8 mouse cellular contexts compared by ENCODE assay signal in the genomic region with DNA sequence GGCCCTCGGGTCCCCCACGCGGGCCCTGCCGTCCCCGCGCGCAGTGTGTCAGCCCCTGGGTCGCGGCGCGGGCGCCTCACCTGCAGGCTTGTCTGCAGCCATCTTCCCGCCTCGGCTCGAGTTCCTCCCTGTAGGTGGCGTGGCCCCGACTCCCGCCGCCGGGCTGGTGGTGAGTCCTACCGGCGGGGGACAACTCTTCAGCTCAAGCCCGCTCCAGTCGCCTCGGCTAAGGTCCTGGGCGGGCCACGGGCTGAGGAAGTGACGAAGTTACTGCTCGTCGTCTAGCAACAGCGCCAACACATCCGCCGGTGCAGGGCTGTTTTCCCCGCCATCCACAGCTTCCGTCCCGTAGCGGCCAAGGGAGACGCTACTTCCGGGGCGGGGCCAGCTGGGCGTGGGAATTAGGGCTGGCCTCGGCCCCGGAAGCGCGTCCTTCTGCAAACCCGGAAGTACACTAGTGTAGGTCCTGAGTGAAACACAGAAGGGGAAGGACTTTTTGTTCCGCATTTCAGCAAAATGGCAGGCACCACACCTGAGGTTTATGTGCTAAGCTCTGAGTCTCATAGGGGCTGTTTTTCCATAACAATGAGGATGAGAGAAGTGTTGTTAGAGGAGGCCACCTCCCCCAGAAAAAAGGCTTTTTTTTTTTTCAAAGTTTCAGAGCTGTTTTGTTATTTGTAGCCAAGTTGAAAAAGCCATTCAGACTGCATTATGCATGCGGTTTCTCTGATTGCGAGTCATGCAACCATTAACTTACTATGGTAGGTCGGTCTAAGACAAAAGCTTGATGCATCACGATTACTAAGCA. TPM values are rescaled to one million over a fixed set of nuclear protein-coding genes. Genes with fewer than 3 reads are reported as not detected.
DNase-seq lines count a peak whose midpoint lies in the region; ATAC-seq lines count a peak whose summit lies in the region.

TSS of gene Cnot10 (minus strand) at position 346 of the 808 bp plus-strand sequence.

- peak; percentile 97 for ATAC-seq in intestine, embryonic 14.5 days (replicated peaks; ENCODE audit: low FRiP score, low TSS enrichment, low read depth)

- no peaks in the 10 kb centered on the region for H3K9me3 ChIP-seq in intestine, embryonic 14.5 days (ENCODE audit: control insufficient read depth, low read length)

- peak within 1 kb of the TSS; percentile 79 for H3K9ac ChIP-seq in intestine, embryonic 14.5 days (ENCODE audit: low read length)

- H3K27me3 ChIP-seq in intestine, embryonic 14.5 days (replicated peaks; ENCODE audit: control insufficient read depth, insufficient read depth, low read length) = no peaks in the 10 kb centered on the region; the same call in 1 of the 2 replicates

- peak within 1 kb of the TSS; percentile 84 for H3K27ac ChIP-seq in intestine, embryonic 14.5 days (ENCODE audit: low read depth)

- peak; percentile 97 to 98 for DNase-seq in adrenal gland, adult 18-20 months (ENCODE audit: low spot score in 2 of 2)
- DNase-seq in embryo, embryonic 11 days = peak; percentile 99
- peak; percentile 98 for DNase-seq in gastrocnemius, postnatal 25 days
- DNase-seq in intestine, embryonic 14.5 days (ENCODE audit: low spot score) = peak; percentile 98
- peak; percentile 96 to 98 for DNase-seq in left cerebral cortex, postnatal 14 days (ENCODE audit: low spot score in 2 of 2)
- DNase-seq in mesoderm, embryonic 11.5 days (ENCODE audit: low read depth, low spot score) = peak; percentile 99
- DNase-seq in right cerebral cortex, postnatal 36 days (ENCODE audit: low spot score in 2 of 2) = peak; percentile 94 to 95
- DNase-seq in yolk sac, embryonic 10.5 days (ENCODE audit: low spot score) = peak; percentile 98

- H3K4me1 ChIP-seq in intestine, embryonic 14.5 days (replicated peaks; ENCODE audit: control insufficient read depth, insufficient read depth, low read length) = peaks cover 5% of the 10 kb centered on the region

- H3K36me3 ChIP-seq in intestine, embryonic 14.5 days (ENCODE audit: control insufficient read depth, insufficient read depth, low read length) = peaks cover 13% of the 10 kb centered on the region; the same call in 1 of the 2 replicates

- WGBS in intestine, embryonic 14.5 days = 4% methylated on average over 51 of the region's 51 CpGs

- peak within 1 kb of the TSS; percentile 91 for H3K4me2 ChIP-seq in intestine, embryonic 14.5 days (ENCODE audit: low read length)

- H3K4me3 ChIP-seq in intestine, embryonic 14.5 days (ENCODE audit: low read depth, low read length) = peak within 1 kb of the TSS; percentile 83

- intact Hi-C loops in left cerebral cortex, postnatal 14 days (cut with DNase I) = no loop called here

RNA-seq across cellular contexts. Expression of gene Cnot10, which starts in this region (rescaled TPM):
- 10 to 100 TPM; 28.7 to 34.2 TPM for total RNA-seq in adrenal gland, adult 18-20 months (2021)
- 10 to 100 TPM; 13.5 to 14.4 TPM for total RNA-seq in gastrocnemius, postnatal 25 days (2021)
- 65.8 and 67.6 TPM in 2 replicates for polyA plus RNA-seq in intestine, embryonic 14.5 days (2014; fragmentation: Nextera tagmentation; extraction: Ambion mirVana)
- 10 to 100 TPM; 49.7 to 50.5 TPM for total RNA-seq in left cerebral cortex, postnatal 14 days (2021)

Comparison
In these comparisons a context has a peak if more than half of its experiments do, and no peak if none do; other contexts are left out.
1. Peak in every context shown above with its lines: DNase-seq, ATAC-seq, H3K4me3 ChIP-seq and H3K27ac ChIP-seq.